Mouse (Mus musculus): ENCODE results near the gene Dhx58.
"Not testable (repeated sequence)": the region's sequence is repeated elsewhere in the genome, so short reads cannot be mapped to it uniquely, and the experiment has no call there.

GRCm38 (mm10) chr11:100655589-100655988 lies 48.5 kb downstream of the Dhx58 start:
- peak; percentile 21 for TF ChIP-seq CTCF (IDR thresholded peaks at IDR 0.05)
- not testable (repeated sequence) for TF ChIP-seq EP300 (IDR thresholded peaks at IDR 0.05)
